Mouse (Mus musculus) heart, embryonic 15.5 days (tissue): ENCODE results near the gene Zc2hc1c. TPM values are rescaled to one million over a fixed set of nuclear protein-coding genes. Genes with fewer than 3 reads are reported as not detected.
"Not testable (repeated sequence)": the region's sequence is repeated elsewhere in the genome, so short reads cannot be mapped to it uniquely, and the experiment has no call there.

ENCODE experiments used
- ATAC-seq: fragments of 200-750 bp; cut with Nextera tagmentation; replicated peaks from 2 replicates; pipeline ENCODE4 v1.8.0; 2017; ENCODE audit warnings: low read depth, moderate TSS enrichment; ENCODE audit not compliant: insufficient number of reproducible peaks, insufficient read depth, low FRiP score
- H3K27ac ChIP-seq: fragments of 300-500 bp; sonication (generic); 2 replicates; pipeline ENCODE4 v1.5.1; 2015; ENCODE audit warnings: mild to moderate bottlenecking, inconsistent platforms
- H3K27me3 ChIP-seq: fragments of 300-500 bp; sonication (generic); 2 replicates; pipeline ENCODE4 v1.6.1; 2015; ENCODE audit warnings: inconsistent platforms
- H3K36me3 ChIP-seq: fragments of 300-500 bp; sonication (generic); 2 replicates; pipeline ENCODE4 v1.6.1; 2015; ENCODE audit warnings: mild to moderate bottlenecking, inconsistent platforms
- H3K4me1 ChIP-seq: fragments of 300-500 bp; sonication (generic); replicated peaks from 2 replicates; pipeline ENCODE4 v1.6.1; 2015; ENCODE audit warnings: inconsistent platforms
- H3K4me2 ChIP-seq: fragments of 300-500 bp; sonication (generic); 2 replicates; pipeline ENCODE4 v1.6.1; 2015; ENCODE audit warnings: inconsistent platforms, mild to moderate bottlenecking, moderate library complexity
- H3K4me3 ChIP-seq: fragments of 300-500 bp; sonication (generic); 2 replicates; pipeline ENCODE4 v1.5.1; 2015; ENCODE audit warnings: mild to moderate bottlenecking, inconsistent platforms
- H3K9ac ChIP-seq: fragments of 300-500 bp; sonication (generic); 2 replicates; pipeline ENCODE4 v1.6.1; 2015; ENCODE audit warnings: mild to moderate bottlenecking, inconsistent platforms
- H3K9me3 ChIP-seq: fragments of 300-500 bp; sonication (generic); replicated peaks from 2 replicates; pipeline ENCODE4 v1.6.1; 2016; ENCODE audit warnings: inconsistent platforms
- WGBS: fragments of 180-500 bp; shearing (Covaris S2); methylation state at CpG from one replicate; pipeline ENCODE4 v1.1.7; 2015; ENCODE audit warnings: mixed read lengths; 5-methylcytosine and 5-hydroxymethylcytosine counted together
- polyA plus RNA-seq: library from polyadenylated mRNA; unstranded; fragments of >200 nt; fragmentation: Nextera tagmentation; extraction: Ambion mirVana; gene quantifications from 2 replicates; pipeline ENCODE4 v1.2.1, GENCODE M21; 2015

Gene Zc2hc1c
- polyA plus RNA-seq, 1 experiment from 2014 or later, result 1.3 TPM

DNA sequence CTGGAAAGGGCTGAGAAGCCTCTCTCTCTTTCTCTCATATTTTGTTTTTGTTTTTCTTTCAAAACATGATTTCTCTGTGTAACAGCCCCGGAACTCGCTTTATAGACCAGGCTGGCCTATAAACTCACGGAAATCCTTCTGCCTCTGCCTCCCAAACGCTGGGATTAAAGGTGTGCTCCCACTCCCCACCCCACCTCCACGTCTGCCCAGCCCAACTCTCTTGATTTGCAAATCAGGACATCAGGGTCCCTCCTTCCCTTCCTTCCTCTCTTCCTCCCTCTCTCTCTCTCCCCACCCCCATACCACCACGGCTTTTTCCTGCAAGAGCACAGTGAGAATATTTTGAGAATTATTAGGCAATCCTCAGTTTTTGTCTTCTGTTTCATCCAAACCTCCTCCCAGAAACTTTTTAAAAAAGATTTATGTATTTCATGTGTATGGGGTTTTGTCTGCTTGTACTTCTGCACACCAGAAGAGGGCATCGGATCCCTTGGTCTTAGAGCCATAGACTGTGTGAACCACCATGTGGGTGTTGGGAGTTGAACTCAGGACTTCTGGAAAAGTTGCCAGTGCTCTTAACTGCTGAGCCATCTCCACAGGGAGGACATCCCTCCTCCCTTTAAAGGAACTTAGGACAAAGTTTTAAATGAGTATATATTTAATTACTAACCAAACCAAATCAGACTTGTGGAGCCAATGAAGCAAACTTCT, 17.1 kb upstream of the Zc2hc1c start:
- ATAC-seq, result no peak
- Histone ChIP-seq H3K4me1 (0 out of 2 replicates have a peak, but pooled peaks cover 2% of the 10 kb centered on the region), H3K27me3 (no peaks in the 10 kb centered on the region), H3K9ac (no peak overlapping the region), H3K36me3 (0 out of 2 replicates have a peak, but pooled peaks cover 4% of the 10 kb centered on the region), H3K4me2 (peak overlapping the region; percentile 73; the same call in 1 of the 2 replicates), H3K4me3 (no peak overlapping the region), H3K9me3 (no peaks in the 10 kb centered on the region), H3K27ac (no peak overlapping the region)
- WGBS, result 68% methylated on average over 7 of the region's 7 CpGs

DNA sequence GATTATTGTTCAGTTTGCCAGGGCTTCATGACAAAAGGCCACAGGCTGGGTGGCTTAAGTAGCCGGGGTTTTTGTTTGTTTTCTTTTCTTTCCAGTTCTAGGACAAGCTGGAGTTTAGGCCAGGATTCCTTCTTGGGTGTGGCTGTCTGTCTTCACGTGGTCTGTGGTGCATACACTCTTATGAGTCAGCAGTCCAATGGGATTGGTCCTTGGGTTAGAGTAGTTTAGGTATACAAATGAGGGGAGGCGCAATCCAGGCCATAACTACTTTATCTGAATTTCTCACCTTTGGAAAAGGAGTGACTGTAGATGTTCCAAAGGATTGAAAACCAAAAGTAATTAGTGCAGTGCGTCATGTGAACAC, 16.6 kb upstream of the Zc2hc1c start:
- 0 out of 2 replicates have a peak, but pooled peaks cover 2% of the 10 kb centered on the region for H3K4me1 ChIP-seq
- WGBS, result 70% methylated on average over 4 of the region's 4 CpGs
- no peaks in the 10 kb centered on the region for H3K9me3 ChIP-seq
- H3K27me3 ChIP-seq, result no peaks in the 10 kb centered on the region
- no peak overlapping the region for H3K4me3 ChIP-seq
- no peak overlapping the region for H3K9ac ChIP-seq
- H3K36me3 ChIP-seq, result 0 out of 2 replicates have a peak, but pooled peaks cover 4% of the 10 kb centered on the region
- H3K4me2 ChIP-seq, result no peak overlapping the region
- no peak overlapping the region for H3K27ac ChIP-seq
- no peak for ATAC-seq

- 0 out of 2 replicates have a peak, but pooled peaks cover 2% of the 10 kb centered on the region for H3K4me1 ChIP-seq
- no peaks in the 10 kb centered on the region for H3K9me3 ChIP-seq
- 45% methylated on average over 10 of the region's 10 CpGs for WGBS
- H3K4me3 ChIP-seq, result no peak overlapping the region
- H3K27ac ChIP-seq, result no peak overlapping the region
- 0 out of 2 replicates have a peak, but pooled peaks cover 4% of the 10 kb centered on the region for H3K36me3 ChIP-seq
- H3K9ac ChIP-seq, result no peak overlapping the region
- no peak overlapping the region for H3K4me2 ChIP-seq
- ATAC-seq, result no peak
- H3K27me3 ChIP-seq, result no peaks in the 10 kb centered on the region
Measured at GRCm38 (mm10) chr12:85273508-85273907, 14.9 kb upstream of the Zc2hc1c start.

DNA sequence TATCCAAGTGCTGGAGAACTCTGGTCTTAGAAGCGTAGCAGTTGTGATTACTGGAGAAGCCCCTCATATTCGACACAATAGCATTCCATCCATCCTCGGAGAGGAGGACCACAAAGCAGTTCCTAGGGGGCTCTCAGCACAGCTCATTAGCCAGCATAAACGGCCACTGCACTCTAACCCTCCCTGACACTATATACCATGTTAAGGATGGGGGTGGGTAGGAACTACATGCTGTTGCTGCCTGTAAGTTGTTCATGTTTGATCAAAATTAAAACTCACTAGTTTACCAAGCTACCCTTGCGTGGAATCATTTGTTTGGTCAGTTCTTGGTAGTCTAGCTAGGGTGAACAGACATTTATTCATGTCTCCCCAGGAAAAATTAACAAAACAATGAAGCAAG, 12.1 kb upstream of the Zc2hc1c start:
- WGBS, result 79% methylated on average over 5 of the region's 5 CpGs
- Histone ChIP-seq H3K4me1 (peaks cover 8% of the 10 kb centered on the region), H3K27ac (no peak overlapping the region), H3K4me3 (no peak overlapping the region), H3K9me3 (no peaks in the 10 kb centered on the region), H3K36me3 (0 out of 2 replicates have a peak, but pooled peaks cover 4% of the 10 kb centered on the region), H3K27me3 (no peaks in the 10 kb centered on the region), H3K9ac (no peak overlapping the region), H3K4me2 (no peak overlapping the region)
- no peak for ATAC-seq

DNA sequence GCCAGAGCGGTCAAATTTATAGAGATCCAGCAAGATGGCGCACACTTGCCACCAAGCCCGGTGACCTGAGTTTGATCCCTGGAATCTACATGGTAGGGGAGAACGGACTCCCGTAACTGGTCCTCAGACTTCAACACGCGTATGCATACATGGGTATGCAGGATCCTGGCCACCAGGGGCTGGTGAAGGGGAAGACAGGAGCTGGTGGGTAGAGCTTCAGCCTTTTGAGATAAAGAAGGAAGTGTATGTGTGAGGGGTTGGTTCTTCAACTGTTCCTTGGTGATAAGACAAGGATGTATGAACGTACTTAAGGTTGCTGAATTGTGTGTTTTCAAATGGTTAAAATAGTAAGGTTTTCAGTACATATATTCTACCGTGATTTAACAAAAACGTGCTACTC, 9.5 kb upstream of the Zc2hc1c start:
- 92% methylated on average over 10 of the region's 10 CpGs for WGBS
- no peak for ATAC-seq
- H3K36me3 ChIP-seq, result 0 out of 2 replicates have a peak, but pooled peaks cover 4% of the 10 kb centered on the region

DNA sequence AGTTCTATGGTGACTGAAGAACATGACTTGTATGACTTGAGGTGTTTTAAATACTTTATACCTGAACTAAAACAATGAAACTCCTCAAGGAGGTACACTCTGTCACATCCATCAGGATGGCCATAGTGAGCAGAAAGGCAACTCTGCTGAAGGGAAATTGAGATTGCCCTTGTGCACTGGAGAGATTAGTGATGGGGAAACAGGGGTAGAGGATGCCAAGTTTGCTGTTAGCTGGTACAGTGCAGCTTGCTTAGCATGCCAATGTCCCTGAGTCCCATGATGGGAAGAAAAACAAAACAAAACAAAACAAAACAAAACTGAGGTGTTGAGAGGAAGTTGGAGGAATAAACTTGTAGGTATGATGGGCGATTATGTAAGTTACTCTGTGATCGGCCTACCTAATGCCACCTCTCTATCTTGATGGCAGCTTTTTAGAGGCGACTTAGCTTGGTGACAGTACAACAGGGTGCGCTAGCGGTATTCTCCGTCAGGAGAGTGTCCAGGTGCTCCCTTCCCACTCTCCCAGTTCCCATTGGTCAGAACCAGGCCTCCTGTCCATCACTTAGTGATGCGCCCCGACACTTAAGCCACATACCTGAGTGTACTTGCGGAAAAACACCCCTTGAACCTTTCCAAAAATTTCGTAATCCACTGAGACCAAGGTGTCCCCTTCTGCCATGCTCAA, 8.9 kb upstream of the Zc2hc1c start:
- peak; percentile 24; the same call in 1 of the 2 replicates for ATAC-seq
- no peaks in the 10 kb centered on the region for H3K9me3 ChIP-seq
- 7% methylated on average over 10 of the region's 10 CpGs for WGBS
- H3K36me3 ChIP-seq, result 0 out of 2 replicates have a peak, but pooled peaks cover 3% of the 10 kb centered on the region
- no peaks in the 10 kb centered on the region for H3K27me3 ChIP-seq
- H3K4me3 ChIP-seq, result peak overlapping the region; percentile 61
- peak overlapping the region; percentile 72 for H3K9ac ChIP-seq
- peak overlapping the region; percentile 72 for H3K27ac ChIP-seq
- H3K4me2 ChIP-seq, result peak overlapping the region; percentile 84
- peaks cover 8% of the 10 kb centered on the region for H3K4me1 ChIP-seq

More for the DNA sequence above, 9.5 kb upstream of the Zc2hc1c start:
- H3K4me1 ChIP-seq, result peaks cover 8% of the 10 kb centered on the region
- H3K27ac ChIP-seq, result no peak overlapping the region
- H3K4me3 ChIP-seq, result no peak overlapping the region
- H3K4me2 ChIP-seq, result no peak overlapping the region
- H3K9ac ChIP-seq, result no peak overlapping the region
- no peaks in the 10 kb centered on the region for H3K27me3 ChIP-seq
- no peaks in the 10 kb centered on the region for H3K9me3 ChIP-seq

DNA sequence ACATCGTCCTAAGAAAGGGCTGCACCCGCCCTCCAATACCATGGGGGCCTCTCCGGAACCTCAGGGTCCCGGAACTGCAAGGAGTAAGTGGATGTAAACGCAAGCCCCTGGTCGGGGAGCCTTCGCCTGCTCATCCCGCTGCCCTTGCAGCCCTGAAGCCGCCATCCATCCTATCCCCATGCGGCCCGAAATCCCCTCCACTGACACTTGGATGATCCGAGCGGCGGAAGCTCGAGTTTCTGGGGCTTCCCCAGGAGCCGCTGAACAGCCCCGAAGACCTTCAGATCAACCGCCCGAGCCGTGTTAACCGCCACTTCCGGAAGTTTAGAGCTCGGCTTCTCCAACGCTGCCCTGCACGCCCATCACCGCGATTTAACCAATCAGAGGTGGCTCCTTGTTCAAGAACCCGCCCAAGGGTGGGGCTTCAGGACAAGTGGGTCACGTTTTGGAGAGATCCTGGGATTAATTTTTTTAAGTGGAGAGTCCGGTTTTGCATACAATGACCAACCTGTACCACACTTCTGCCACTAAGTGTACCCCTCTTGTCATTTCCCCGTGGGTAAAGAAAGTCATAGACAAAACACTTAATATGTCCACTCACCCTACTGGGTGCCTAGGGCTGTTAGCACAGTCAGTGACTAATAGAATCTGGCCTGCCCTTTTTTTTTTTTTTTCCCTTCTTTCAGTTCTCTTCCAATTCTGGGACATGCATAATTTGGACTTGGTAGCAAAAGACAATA, 8.1 kb upstream of the Zc2hc1c start:
- no peaks in the 10 kb centered on the region for H3K36me3 ChIP-seq
- WGBS, result under 1% methylated on average over 31 of the region's 31 CpGs
- H3K9ac ChIP-seq, result peak overlapping the region; percentile 72

GRCm38 (mm10) chr12:85280845-85281651, 7.3 kb upstream of the Zc2hc1c start:
- Histone ChIP-seq H3K27ac (no peak overlapping the region), H3K4me1 (peaks cover 8% of the 10 kb centered on the region), H3K9ac (no peak overlapping the region), H3K27me3 (no peaks in the 10 kb centered on the region), H3K4me3 (peak overlapping the region; percentile 61), H3K4me2 (peak overlapping the region; percentile 84), H3K36me3 (no peaks in the 10 kb centered on the region), H3K9me3 (no peaks in the 10 kb centered on the region)
- WGBS, result 68% methylated on average over 12 of the region's 12 CpGs
- no peak for ATAC-seq

More for the DNA sequence above, 8.1 kb upstream of the Zc2hc1c start:
- H3K4me2 ChIP-seq, result peak overlapping the region; percentile 84
- H3K9me3 ChIP-seq, result no peaks in the 10 kb centered on the region
- H3K4me1 ChIP-seq, result peaks cover 8% of the 10 kb centered on the region
- no peaks in the 10 kb centered on the region for H3K27me3 ChIP-seq
- H3K27ac ChIP-seq, result peak overlapping the region; percentile 72
- H3K4me3 ChIP-seq, result peak overlapping the region; percentile 61
- peak; percentile 96 for ATAC-seq

DNA sequence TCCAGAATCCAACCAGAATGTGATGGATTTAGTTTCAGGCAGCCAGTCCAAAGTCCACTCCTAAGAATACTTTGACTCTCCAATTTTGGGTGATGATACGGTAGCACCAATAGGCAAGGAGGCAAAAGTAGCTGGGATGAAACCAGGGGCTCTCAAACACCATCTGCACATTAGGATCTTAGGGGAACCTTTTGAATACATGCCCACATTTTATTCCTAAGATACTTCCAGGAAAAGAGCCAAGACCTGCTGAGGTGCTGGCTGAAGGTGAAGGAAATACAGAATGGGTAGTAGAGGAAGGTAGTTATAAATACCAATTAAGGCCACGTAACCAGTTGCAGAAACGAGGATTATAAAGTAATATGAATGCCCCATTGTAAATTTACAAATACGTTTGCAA, 6.6 kb upstream of the Zc2hc1c start:
- 92% methylated on average over 2 of the region's 4 CpGs for WGBS

GRCm38 (mm10) chr12:85284331-85284730, 4.1 kb upstream of the Zc2hc1c start:
- Histone ChIP-seq H3K4me2 (no peak overlapping the region), H3K4me1 (peaks cover 18% of the 10 kb centered on the region), H3K9me3 (no peaks in the 10 kb centered on the region), H3K4me3 (no peak overlapping the region), H3K36me3 (no peaks in the 10 kb centered on the region), H3K27ac (no peak overlapping the region), H3K27me3 (no peaks in the 10 kb centered on the region), H3K9ac (no peak overlapping the region)
- no peak for ATAC-seq
- 61% methylated on average over 8 of the region's 8 CpGs for WGBS

More for the DNA sequence above, 6.6 kb upstream of the Zc2hc1c start:
- H3K27ac ChIP-seq, H3K4me1 ChIP-seq, H3K27me3 ChIP-seq, H3K36me3 ChIP-seq, H3K9ac ChIP-seq, H3K4me3 ChIP-seq, ATAC-seq, H3K4me2 ChIP-seq, H3K9me3 ChIP-seq: not testable (repeated sequence)
